Mouse (Mus musculus) right cerebral cortex, postnatal 4 days (tissue): ENCODE data around the gene 2010111I01Rik.
A peak's percentile ranks its signal among the peaks of the same experiment; 100 is the strongest.

Experiments
- DNase-seq: peaks from one replicate; pipeline ENCODE4 v3.0.0-alpha.2; 2022

Gene 2010111I01Rik

GRCm38 (mm10) chr13:63032304-63032830 is 67.7 kb downstream of the 2010111I01Rik start:
- no peak for DNase-seq

- peak; percentile 14 for DNase-seq
Observed at GRCm38 (mm10) chr13:63032958-63033357, 68.3 kb downstream of the 2010111I01Rik start.

GRCm38 (mm10) chr13:63033364-63033763 is 68.7 kb downstream of the 2010111I01Rik start:
- no peak for DNase-seq

- DNase-seq: no peak
Observed at GRCm38 (mm10) chr13:63034666-63035065, 70.0 kb downstream of the 2010111I01Rik start.

- no peak for DNase-seq
Observed at GRCm38 (mm10) chr13:63037906-63038305, 73.2 kb downstream of the 2010111I01Rik start.

- DNase-seq: no peak
Observed at GRCm38 (mm10) chr13:63038415-63038814, 73.7 kb downstream of the 2010111I01Rik start.

- no peak for DNase-seq
Observed at GRCm38 (mm10) chr13:63038871-63039270, 74.2 kb downstream of the 2010111I01Rik start.

GRCm38 (mm10) chr13:63039326-63039725 is 74.6 kb downstream of the 2010111I01Rik start:
- no peak for DNase-seq

GRCm38 (mm10) chr13:63039848-63040247 is 75.2 kb downstream of the 2010111I01Rik start:
- DNase-seq: no peak

- DNase-seq: no peak
Observed at GRCm38 (mm10) chr13:63045504-63046205, 81.0 kb downstream of the 2010111I01Rik start.

- DNase-seq: peak; percentile 66
Observed at GRCm38 (mm10) chr13:63046206-63047020, 81.7 kb downstream of the 2010111I01Rik start.

- DNase-seq: no peak
Observed at GRCm38 (mm10) chr13:63063706-63064105, 99.0 kb downstream of the 2010111I01Rik start.

- no peak for DNase-seq
Observed at GRCm38 (mm10) chr13:63066607-63067006, 101.9 kb downstream of the 2010111I01Rik start.

- no peak for DNase-seq
Observed at GRCm38 (mm10) chr13:63068371-63069136, 103.9 kb downstream of the 2010111I01Rik start.

- no peak for DNase-seq
Observed at GRCm38 (mm10) chr13:63071874-63072273, 107.2 kb downstream of the 2010111I01Rik start.

GRCm38 (mm10) chr13:63072376-63072775 is 107.7 kb downstream of the 2010111I01Rik start:
- DNase-seq: no peak

GRCm38 (mm10) chr13:63073911-63074675 is 109.4 kb downstream of the 2010111I01Rik start:
- DNase-seq: no peak

GRCm38 (mm10) chr13:63074676-63074991 is 109.9 kb downstream of the 2010111I01Rik start:
- DNase-seq: no peak

GRCm38 (mm10) chr13:63075331-63075855 is 110.7 kb downstream of the 2010111I01Rik start:
- no peak for DNase-seq

- DNase-seq: no peak
Observed at GRCm38 (mm10) chr13:63080191-63080590, 115.5 kb downstream of the 2010111I01Rik start.

GRCm38 (mm10) chr13:63080823-63081222 is 116.1 kb downstream of the 2010111I01Rik start:
- DNase-seq: no peak

- no peak for DNase-seq
Observed at GRCm38 (mm10) chr13:63082555-63083136, 118.0 kb downstream of the 2010111I01Rik start.
